Mouse (Mus musculus): Measurements from ENCODE around the gene Elane.

GRCm38 (mm10) chr10:79933861-79934260 is 47.8 kb downstream of the Elane start:
- TF ChIP-seq GATA1 (IDR thresholded peaks at IDR 0.05; ENCODE audit: borderline replicate concordance, low read length) = no peak
- no peak for TF ChIP-seq FLI1 (IDR thresholded peaks at IDR 0.05; ENCODE audit: low read length)
